Mouse (Mus musculus) heart, embryonic 11.5 days (tissue): ENCODE measurements around the gene Zfp462. TPM values are rescaled to one million over a fixed set of nuclear protein-coding genes. Genes with fewer than 3 reads are reported as not detected.

Source experiments
- ATAC-seq: fragments of 200-750 bp; cut with Nextera tagmentation; replicated peaks from 2 replicates; pipeline ENCODE4 v1.8.0; 2017; ENCODE audit warnings: moderate library complexity; ENCODE audit not compliant: insufficient number of reproducible peaks, low FRiP score, low TSS enrichment
- H3K27ac ChIP-seq: fragments of 300-500 bp; sonication (generic); 2 replicates; pipeline ENCODE4 v1.5.1; 2014; ENCODE audit warnings: mild to moderate bottlenecking, low read depth, low read length
- H3K27me3 ChIP-seq: fragments of 300-500 bp; sonication (generic); 2 replicates; pipeline ENCODE4 v1.6.1; 2014; ENCODE audit warnings: mild to moderate bottlenecking, low read length, mixed read lengths; ENCODE audit not compliant: control insufficient read depth, insufficient read depth
- H3K36me3 ChIP-seq: fragments of 300-500 bp; sonication (generic); 2 replicates; pipeline ENCODE4 v1.6.1; 2014; ENCODE audit warnings: mild to moderate bottlenecking, low read length, moderate library complexity, mixed read lengths; ENCODE audit not compliant: control insufficient read depth, insufficient read depth
- H3K4me1 ChIP-seq: fragments of 300-500 bp; sonication (generic); 2 replicates; pipeline ENCODE4 v1.6.1; 2014; ENCODE audit warnings: low read length; ENCODE audit not compliant: control insufficient read depth, insufficient read depth
- H3K4me2 ChIP-seq: fragments of 300-500 bp; sonication (generic); 2 replicates; pipeline ENCODE4 v1.6.1; 2014; ENCODE audit warnings: mild to moderate bottlenecking, moderate library complexity
- H3K4me3 ChIP-seq: fragments of 300-500 bp; sonication (generic); 2 replicates; pipeline ENCODE4 v1.5.1; 2014; ENCODE audit warnings: low read depth, low read length
- H3K9ac ChIP-seq: fragments of 300-500 bp; sonication (generic); 2 replicates; pipeline ENCODE4 v1.6.1; 2014; ENCODE audit warnings: mild to moderate bottlenecking, low read depth, low read length, moderate library complexity
- H3K9me3 ChIP-seq: fragments of 300-500 bp; sonication (generic); replicated peaks from 2 replicates; pipeline ENCODE4 v1.6.1; 2016; ENCODE audit warnings: low read length; ENCODE audit not compliant: control insufficient read depth
- WGBS: fragments of 180-500 bp; shearing (Covaris S2); extraction: QIAGEN DNeasy Blood & Tissue Kit; methylation state at CpG from one replicate; pipeline ENCODE4 v1.1.7; 2014; ENCODE audit not compliant: insufficient replicate concordance; 5-methylcytosine and 5-hydroxymethylcytosine counted together
- polyA plus RNA-seq: library from polyadenylated mRNA; unstranded; fragments of >200 nt; fragmentation: Nextera tagmentation; extraction: Ambion mirVana; gene quantifications from 2 replicates; pipeline ENCODE4 v1.2.1, GENCODE M21; 2014

The Zfp462 gene
- polyA plus RNA-seq, 1 experiment from 2014 or later: 5.7 TPM

- Histone ChIP-seq H3K4me1 (no peaks in the 10 kb centered on the region), H3K4me2 (no peak overlapping the region), H3K27ac (no peak overlapping the region), H3K27me3 (no peaks in the 10 kb centered on the region), H3K4me3 (no peak overlapping the region), H3K9ac (no peak overlapping the region), H3K36me3 (peaks cover 2% of the 10 kb centered on the region; the same call in 1 of the 2 replicates), H3K9me3 (no peaks in the 10 kb centered on the region)
- WGBS: 80% methylated on average over 1 of the region's 1 CpGs
- ATAC-seq: no peak
Observed at GRCm38 (mm10) chr4:54995258-54995657, 50.4 kb downstream of the Zfp462 start.

- Histone ChIP-seq H3K27ac (no peak overlapping the region), H3K9me3 (no peaks in the 10 kb centered on the region), H3K36me3 (peaks cover 2% of the 10 kb centered on the region; the same call in 1 of the 2 replicates), H3K27me3 (no peaks in the 10 kb centered on the region), H3K4me2 (no peak overlapping the region), H3K4me3 (no peak overlapping the region), H3K9ac (no peak overlapping the region), H3K4me1 (0 out of 2 replicates have a peak, but pooled peaks cover 5% of the 10 kb centered on the region)
- ATAC-seq: no peak
- WGBS: 58% methylated on average over 2 of the region's 2 CpGs
Observed at GRCm38 (mm10) chr4:54996064-54996463, 51.2 kb downstream of the Zfp462 start.

DNA sequence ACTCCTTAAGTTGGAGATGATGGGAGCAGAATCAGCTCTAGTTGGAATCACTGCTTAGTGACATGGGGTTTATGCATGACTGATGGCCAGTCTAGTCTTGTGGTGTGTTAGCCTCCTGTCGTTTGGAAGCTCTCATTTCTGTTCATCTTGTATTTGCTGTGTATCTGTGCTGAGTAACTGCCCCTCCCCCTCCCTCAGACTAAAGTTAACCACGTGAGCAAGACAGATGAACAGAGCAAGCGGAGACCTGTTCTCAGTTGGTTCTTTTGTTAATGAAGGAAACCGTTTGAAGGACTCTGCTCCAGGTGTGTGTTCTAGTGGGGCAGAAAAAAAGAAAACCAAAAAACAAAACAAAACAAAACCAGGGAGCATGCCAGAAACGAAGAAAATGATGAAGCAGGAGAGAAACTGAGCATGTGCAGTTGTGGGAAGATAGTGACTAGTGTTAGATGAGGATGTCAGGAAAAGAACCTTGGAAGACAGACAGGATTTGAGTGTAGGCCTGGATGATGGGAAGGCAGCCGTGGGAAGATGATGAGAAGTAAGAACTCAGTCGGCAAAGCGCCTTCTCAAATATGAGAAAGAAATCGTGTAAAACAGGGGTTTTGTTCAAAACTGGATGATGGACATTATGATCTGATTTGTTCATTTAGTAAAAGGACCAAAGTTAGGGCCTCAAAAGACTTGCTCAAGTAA lies 53.4 kb downstream of the Zfp462 start:
- peaks cover 2% of the 10 kb centered on the region; the same call in 1 of the 2 replicates for H3K36me3 ChIP-seq
- 78% methylated on average over 9 of the region's 9 CpGs for WGBS
- no peak overlapping the region for H3K9ac ChIP-seq
- H3K27me3 ChIP-seq: no peaks in the 10 kb centered on the region
- H3K4me1 ChIP-seq: peaks cover 19% of the 10 kb centered on the region
- no peak for ATAC-seq
- H3K27ac ChIP-seq: no peak overlapping the region
- H3K9me3 ChIP-seq: no peaks in the 10 kb centered on the region
- no peak overlapping the region for H3K4me2 ChIP-seq
- no peak overlapping the region for H3K4me3 ChIP-seq

GRCm38 (mm10) chr4:54999556-54999955 lies 54.7 kb downstream of the Zfp462 start:
- ATAC-seq: no peak
- Histone ChIP-seq H3K4me2 (no peak overlapping the region), H3K4me1 (peaks cover 28% of the 10 kb centered on the region), H3K9me3 (no peaks in the 10 kb centered on the region), H3K4me3 (no peak overlapping the region), H3K27ac (no peak overlapping the region), H3K27me3 (no peaks in the 10 kb centered on the region), H3K9ac (no peak overlapping the region), H3K36me3 (peaks cover 2% of the 10 kb centered on the region; the same call in 1 of the 2 replicates)
- WGBS: 96% methylated on average over 5 of the region's 5 CpGs

- Histone ChIP-seq H3K36me3 (peaks cover 2% of the 10 kb centered on the region; the same call in 1 of the 2 replicates), H3K27me3 (no peaks in the 10 kb centered on the region), H3K9me3 (no peaks in the 10 kb centered on the region), H3K9ac (no peak overlapping the region), H3K4me2 (no peak overlapping the region), H3K27ac (no peak overlapping the region; the same call in 1 of the 2 replicates), H3K4me1 (peaks cover 46% of the 10 kb centered on the region), H3K4me3 (no peak overlapping the region)
- WGBS: 58% methylated on average over 3 of the region's 3 CpGs
- no peak for ATAC-seq
Observed at GRCm38 (mm10) chr4:55001386-55001785, 56.5 kb downstream of the Zfp462 start.

GRCm38 (mm10) chr4:55003128-55003527 lies 58.3 kb downstream of the Zfp462 start:
- H3K9me3 ChIP-seq: no peaks in the 10 kb centered on the region
- H3K27me3 ChIP-seq: no peaks in the 10 kb centered on the region
- no peak for ATAC-seq
- no peak overlapping the region for H3K4me3 ChIP-seq
- H3K27ac ChIP-seq: no peak overlapping the region
- 54% methylated on average over 6 of the region's 6 CpGs for WGBS
- no peak overlapping the region for H3K4me2 ChIP-seq
- no peak overlapping the region for H3K9ac ChIP-seq
- peaks cover 10% of the 10 kb centered on the region for H3K36me3 ChIP-seq
- H3K4me1 ChIP-seq: peaks cover 48% of the 10 kb centered on the region

GRCm38 (mm10) chr4:55005066-55005465 lies 60.2 kb downstream of the Zfp462 start:
- WGBS: 15% methylated on average over 4 of the region's 4 CpGs
- no peaks in the 10 kb centered on the region for H3K27me3 ChIP-seq
- H3K27ac ChIP-seq: peak overlapping the region; percentile 92
- no peak for ATAC-seq
- H3K9ac ChIP-seq: peak overlapping the region; percentile 58
- H3K36me3 ChIP-seq: peaks cover 23% of the 10 kb centered on the region
- peaks cover 48% of the 10 kb centered on the region for H3K4me1 ChIP-seq
- H3K4me3 ChIP-seq: no peak overlapping the region
- H3K4me2 ChIP-seq: peak overlapping the region; percentile 59
- H3K9me3 ChIP-seq: no peaks in the 10 kb centered on the region

GRCm38 (mm10) chr4:55005521-55005969 lies 60.7 kb downstream of the Zfp462 start:
- H3K4me3 ChIP-seq: peak overlapping the region; percentile 6; the same call in 1 of the 2 replicates
- H3K27ac ChIP-seq: peak overlapping the region; percentile 92
- WGBS: 10% methylated on average over 9 of the region's 9 CpGs
- no peaks in the 10 kb centered on the region for H3K27me3 ChIP-seq
- H3K9me3 ChIP-seq: no peaks in the 10 kb centered on the region
- peaks cover 48% of the 10 kb centered on the region for H3K4me1 ChIP-seq
- peaks cover 25% of the 10 kb centered on the region for H3K36me3 ChIP-seq
- ATAC-seq: peak; percentile 83
- peak overlapping the region; percentile 58 for H3K9ac ChIP-seq
- peak overlapping the region; percentile 59 for H3K4me2 ChIP-seq

DNA sequence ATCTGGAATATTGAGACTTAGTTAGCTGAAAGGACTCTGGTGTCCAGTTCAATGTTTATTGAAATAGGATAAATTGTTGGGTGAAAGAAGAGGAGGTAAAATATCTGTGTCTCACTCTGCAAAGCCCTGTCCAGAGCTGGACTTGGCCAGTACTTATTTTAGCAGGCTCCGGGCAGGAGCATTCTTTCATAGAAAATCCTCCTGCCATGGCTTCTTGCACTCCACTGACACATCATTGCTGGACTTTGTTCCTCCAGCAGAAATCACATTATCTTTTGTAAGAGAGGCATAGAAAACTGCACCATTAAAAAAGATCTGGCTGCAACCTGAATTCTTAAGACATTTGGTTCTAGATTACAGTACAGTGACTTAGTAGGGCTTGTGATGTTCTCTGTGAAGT lies 61.2 kb downstream of the Zfp462 start:
- H3K27ac ChIP-seq: peak overlapping the region; percentile 92
- no peak overlapping the region for H3K9ac ChIP-seq
- H3K4me1 ChIP-seq: peaks cover 43% of the 10 kb centered on the region
- peaks cover 30% of the 10 kb centered on the region for H3K36me3 ChIP-seq
- H3K27me3 ChIP-seq: no peaks in the 10 kb centered on the region
- WGBS: 22% methylated on average over 1 of the region's 1 CpGs
- ATAC-seq: no peak
- H3K9me3 ChIP-seq: no peaks in the 10 kb centered on the region
- peak overlapping the region; percentile 59 for H3K4me2 ChIP-seq
- H3K4me3 ChIP-seq: no peak overlapping the region
